Mouse (Mus musculus) retina, postnatal 1 day (tissue): ENCODE measurements around the gene Sipa1l3.

Source experiments
- DNase-seq: peaks from one replicate; pipeline ENCODE4 v3.0.0-alpha.2; 2012

The Sipa1l3 gene

DNA sequence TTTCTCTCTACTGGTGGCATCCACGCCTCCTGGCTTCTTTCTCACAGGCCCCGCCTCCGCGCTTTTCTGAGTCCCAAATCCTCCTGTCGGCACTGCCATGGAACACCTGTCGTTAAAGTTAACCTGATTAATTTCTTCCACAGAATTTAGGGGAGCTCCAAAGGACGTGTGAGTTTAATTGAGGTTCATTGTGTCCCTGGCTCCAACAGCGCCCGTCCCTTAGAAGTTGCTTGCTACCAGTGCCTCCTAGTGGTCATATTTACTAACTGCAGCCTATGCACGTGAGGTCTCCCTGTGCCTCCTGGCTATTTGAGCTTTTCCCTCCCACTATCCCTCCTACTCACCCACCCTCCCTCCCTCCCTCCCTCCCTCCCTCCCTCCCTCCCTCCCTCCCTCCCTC, 221.4 kb downstream of the Sipa1l3 start:
- DNase-seq, result peak; percentile 92

DNA sequence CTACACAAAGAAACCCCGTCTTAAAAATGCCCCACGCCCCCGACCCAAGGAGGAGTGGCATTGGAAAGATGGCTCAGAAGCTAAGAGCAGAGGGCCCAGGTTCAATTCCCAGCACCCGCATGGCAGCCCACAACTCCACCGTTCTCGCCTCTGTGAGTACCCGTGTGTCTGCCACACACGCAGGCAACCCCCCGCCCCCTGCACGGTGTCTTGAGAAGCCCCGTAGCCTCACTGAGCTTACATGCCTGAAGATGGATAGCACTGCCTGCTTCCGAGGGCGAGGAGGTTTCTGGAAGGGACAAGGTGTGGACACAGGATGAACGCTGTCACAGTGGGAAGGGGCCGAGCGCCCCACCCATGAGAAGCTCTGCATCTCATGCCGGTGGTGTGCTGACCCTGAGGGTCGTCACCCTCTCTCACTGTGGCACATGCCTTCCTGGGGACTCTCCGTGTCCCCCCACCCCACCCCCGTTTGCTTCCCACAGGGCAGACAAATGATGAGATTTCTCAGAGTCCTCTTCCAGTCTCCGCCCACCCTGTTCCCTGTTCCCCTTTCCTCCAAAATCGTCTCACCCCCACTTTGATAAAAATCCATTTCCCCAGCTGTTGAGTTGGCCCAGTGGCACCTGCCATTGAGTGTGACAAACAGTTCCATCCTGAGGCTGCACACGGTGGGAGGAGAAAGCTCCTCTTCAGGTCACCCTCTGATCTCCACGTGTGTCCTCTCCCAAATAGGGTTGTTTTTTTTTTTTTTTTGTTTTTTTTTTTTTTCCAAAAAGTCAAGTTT, 222.4 kb downstream of the Sipa1l3 start:
- no peak for DNase-seq

DNA sequence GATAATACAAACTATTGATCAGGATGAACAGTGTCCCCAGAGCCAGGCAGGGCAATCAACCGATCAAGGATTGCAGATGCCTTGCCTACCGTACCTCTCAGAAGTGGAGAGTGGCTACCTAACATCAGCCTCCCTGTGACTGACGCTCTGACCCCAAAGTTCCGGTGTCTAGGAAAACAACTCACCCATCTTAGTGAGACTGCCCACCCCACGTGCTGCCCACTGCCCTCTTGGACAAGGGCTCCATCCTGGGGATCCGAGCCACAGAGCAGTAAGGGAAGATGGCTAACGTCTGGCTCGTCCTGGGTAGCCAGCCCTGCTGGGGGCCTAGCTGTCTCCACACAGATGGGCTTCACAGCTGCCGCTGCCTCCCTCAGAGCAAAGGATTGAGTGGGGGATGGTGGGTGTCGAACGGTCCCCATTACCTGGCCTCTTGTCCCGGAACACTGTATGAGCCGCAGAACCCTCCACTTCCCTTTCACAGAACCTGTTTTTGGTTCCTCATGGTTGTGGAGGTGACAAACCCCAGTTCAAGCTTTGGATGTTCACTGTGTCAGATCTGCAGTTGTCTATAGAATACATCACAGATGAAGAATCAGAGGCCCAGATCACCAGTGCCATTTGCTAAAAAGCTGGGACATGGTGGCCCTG, 224.2 kb downstream of the Sipa1l3 start:
- DNase-seq, result no peak

DNA sequence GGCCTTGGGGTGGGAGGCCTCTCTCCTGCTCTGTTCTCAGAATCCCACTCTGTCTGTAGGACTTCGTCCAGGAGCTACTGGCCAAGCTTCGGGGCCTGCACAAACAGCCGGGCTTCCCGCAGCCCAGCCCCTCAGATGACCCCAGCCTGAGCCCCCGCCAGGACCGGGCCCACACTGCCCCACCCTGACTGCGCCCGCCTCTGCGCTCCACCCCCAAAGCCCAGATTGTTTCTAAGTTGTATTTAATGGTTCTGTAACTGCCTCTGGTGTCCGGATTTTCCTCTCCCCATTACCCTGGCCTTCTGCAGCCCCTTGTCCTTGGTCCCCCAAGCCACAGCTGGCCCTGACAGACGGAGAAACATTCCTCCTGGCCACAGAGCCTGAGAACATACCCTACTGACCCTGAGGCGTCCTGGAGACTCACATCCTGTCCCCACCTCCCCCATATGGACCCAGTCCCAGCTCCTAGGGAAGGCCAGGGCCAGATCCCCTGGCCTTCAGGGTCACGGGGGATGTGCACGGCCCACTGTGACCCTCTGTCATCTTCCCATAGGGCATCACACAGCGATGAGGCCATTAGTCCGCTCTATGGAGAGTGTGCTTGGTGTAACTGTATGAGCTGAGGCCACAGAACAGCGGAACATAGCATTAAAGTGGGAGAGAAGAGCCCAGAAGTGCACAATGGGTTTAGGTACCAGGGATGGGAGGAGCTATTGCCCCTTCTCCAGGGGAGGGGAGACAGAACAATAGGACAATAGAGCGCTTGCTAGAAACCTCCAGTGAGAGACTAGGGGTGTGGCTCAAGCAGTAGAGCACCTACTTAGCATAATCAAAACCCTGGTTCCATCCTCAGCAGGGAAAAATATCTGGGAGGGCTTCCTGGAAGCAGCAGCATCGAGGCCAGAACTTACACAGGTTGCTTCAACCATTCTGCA, 225.0 kb downstream of the Sipa1l3 start:
- DNase-seq, result peak; percentile 61

DNA sequence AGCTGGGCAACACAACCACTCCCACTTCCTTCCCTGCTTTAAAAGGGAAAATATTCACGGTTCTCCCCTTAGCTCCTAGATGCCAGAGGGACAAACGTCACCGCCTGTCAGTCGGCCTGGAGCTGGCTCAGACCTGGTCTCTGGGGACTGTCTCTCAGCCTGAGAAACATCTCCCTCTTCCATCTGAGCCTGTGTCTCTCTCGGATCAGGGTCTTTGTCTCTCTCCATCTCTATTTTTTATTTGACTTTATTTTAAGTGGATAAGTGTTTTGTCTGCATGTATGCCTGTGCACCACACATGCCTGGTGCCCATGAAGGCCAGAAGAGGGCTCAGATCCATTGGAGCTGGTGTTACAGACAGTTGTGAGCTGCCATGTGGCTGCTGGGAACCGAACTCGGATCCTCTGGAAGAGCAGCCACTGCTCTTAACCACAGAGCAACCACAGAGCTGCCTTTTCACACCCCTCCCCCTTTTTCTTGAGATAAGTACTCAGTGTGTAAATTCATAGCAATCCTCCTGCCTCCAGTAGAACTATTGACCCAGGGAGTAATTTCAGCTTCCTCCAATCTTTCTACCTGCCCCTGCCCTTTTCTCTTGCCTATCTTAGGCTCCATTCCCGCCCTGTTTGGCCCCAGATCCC, 225.9 kb downstream of the Sipa1l3 start:
- no peak for DNase-seq

DNA sequence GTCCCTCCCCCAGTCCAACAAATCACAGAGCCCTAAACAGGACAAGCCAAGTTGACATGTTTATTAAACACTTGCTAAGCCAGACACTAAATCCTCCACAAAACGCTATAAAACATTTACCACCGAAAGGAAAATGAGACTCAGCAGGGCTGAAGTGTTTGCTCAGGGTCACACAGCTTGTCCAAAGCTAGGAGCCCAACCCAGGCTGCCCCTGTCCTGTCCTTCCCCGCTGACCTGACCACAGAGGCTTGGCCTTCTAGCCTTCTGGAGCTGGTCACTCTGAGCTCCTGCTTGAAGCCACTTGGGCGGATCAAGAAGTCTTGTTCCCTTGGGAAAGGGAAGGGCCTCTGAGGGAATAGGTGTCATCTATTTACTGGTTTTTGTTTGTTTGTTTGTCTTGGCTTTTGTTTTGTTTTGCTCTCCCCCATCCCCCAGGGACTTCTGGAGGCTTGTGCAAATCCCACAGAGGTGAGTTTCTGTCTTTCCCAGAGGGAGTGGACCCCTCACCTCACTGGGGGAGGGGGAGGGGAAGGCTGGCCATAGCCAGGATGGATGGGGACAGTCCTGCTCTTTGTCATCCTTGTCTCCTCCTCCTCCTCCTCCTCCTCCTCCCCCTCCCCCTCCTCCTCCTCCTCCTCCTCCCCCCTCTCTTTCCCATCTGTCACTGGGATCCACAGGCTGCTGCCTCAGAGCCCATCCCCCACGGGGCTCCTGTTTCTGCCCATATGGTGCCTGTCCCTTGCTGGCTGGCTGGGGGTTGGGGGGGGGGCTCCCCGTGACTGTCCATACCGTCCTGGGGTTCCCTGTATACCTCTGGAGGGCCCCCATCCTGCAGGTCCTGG, 226.6 kb downstream of the Sipa1l3 start:
- peak; percentile 78 for DNase-seq

DNA sequence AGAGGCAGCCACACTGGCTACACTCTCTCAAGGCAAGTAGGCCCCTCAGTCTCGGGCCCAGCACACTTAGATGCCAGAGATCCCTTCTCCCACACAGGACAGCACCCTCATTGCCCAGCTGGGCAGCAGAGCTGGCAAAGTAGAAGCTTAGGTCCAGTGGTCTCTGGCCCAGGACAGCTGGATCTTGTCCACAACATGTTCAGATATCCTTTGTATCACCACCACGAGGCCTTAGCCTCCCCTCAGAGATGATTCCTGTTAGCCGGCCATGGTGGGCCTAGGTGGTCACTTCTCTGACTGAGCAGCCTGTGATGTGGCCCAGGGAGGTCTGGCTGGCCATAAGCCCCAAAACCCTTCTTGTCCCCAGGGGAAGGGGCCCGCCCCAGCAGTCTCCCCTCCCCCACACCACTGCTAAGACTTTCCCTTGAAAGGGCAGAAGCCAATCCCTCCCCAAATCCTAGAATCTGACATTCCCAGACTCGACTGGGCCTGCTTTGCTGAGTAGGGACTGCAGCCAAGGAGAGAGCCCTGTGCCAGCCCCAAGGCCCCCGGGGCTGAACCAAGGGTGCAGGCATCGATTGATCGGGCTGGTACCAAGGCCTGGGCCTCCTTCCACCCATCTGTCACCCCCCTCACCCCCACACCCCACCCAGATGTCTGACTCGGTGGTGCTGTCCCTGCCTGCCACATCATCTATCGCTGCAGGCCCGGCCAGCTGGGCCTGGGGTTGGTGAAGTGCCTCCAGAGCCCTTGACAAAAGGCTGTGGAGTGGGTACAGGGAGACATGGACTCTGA, 227.6 kb downstream of the Sipa1l3 start:
- no peak for DNase-seq

DNA sequence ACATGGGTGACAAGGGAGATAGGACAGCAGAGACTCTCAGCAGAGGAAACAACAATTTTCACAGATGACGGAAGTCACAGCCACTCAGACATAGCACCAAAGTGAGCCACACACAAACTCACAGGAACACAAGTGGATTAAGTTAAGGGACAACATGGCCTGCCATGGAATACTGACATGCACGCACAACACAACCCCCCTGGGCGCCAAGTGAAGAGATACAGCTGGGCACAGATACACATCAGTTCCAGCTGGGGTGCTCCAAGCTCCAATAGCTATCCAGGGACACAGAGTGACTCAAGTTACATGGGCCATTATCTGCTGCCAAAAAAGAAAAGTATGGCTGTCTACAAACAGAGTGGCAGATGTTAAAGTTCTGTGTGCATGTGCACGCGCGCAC, 228.6 kb downstream of the Sipa1l3 start:
- DNase-seq, result no peak

DNA sequence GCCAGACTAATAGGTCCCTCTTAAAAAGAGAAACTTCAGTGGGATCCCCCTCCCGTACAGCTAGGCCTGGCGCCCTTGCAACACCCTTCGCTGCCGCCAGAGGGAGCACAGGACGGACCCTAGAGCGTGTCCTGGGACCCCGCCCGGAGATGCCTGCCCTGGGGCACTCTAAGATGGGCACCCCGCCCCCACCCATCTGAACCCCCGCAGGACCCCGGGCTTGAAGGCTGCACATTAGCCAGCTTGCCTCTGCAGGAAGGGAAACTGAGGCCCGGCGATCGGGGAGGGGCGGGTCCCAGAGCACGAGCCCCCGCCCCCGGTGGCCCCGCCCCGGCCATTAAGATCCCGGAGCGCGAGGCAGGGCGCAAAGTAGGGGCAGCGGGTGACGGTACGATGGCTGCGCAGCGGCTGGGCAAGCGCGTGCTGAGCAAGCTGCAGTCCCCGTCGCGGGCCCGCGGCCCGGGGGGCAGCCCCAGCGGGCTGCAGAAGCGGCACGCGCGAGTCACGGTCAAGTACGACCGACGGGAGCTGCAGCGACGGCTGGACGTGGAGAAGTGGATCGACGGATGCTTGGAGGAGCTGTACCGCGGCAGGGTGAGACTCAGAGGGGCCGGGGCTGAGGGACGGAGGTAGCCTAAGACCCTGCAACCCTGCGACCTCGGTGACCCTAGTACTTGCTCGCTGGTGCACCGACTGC, 229.4 kb downstream of the Sipa1l3 start, which contains the start of gene Ppp1r14a:
Gene Ppp1r14a, plus strand, starts transcription at position 367 of the 697 bp plus-strand sequence.
- DNase-seq, result peak; percentile 78

DNA sequence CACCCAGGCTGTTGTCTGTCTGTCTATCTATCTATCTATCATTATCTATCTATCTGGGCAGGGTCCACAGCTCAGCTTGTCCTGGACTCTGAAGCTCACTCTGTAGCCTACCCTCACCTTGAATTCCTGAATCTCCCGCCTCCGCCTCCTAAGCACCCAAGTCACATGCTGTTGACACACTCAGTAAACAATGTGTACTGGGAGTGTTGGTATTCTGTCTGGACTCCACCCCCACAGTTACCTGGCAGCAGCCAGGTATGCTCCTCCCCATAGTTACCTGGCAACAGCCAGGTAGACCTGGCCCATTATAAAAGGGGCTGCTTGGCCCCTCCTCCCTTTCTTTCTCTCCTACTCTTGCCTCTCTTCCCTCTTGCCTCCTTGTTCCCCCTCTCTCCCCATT, 230.4 kb downstream of the Sipa1l3 start:
- no peak for DNase-seq

DNA sequence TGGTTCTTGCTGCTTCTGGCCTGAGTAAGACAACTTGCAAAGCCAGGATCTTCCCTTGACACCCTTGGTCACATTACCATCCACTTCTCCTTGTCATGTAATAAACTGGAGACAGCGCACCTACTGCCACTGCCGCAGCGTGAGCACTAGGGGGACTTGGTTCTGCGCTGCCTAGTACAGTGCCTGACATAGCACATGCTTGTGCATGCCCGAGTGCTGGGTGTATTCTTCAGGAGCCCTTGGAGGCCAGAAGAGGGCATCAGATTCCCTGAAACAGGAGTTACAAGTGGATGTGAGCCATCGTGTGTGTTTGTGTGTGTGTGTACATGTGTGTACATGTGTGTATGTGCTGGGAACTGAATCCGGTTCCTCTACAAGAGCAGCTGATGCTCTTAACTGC, 231.0 kb downstream of the Sipa1l3 start:
- no peak for DNase-seq

DNA sequence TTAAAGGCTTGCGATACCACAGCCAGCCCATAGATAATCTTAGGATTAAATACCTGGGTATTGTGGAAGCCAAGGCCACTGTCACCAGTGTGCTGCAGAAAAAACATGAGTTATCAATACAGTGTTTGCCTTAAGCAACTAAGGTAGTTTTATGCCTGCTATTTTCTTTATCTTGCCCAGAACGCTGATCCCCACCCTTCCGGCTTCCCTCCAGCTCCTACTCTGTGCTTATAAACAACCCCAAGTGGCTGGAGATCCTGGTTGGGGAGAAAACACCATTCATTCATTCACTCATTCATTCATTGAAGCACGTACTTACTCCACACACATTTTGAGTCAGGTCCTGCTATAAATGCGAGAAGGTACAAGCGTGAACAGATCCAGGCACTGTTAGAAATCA, 233.9 kb downstream of the Sipa1l3 start:
- DNase-seq, result no peak

DNA sequence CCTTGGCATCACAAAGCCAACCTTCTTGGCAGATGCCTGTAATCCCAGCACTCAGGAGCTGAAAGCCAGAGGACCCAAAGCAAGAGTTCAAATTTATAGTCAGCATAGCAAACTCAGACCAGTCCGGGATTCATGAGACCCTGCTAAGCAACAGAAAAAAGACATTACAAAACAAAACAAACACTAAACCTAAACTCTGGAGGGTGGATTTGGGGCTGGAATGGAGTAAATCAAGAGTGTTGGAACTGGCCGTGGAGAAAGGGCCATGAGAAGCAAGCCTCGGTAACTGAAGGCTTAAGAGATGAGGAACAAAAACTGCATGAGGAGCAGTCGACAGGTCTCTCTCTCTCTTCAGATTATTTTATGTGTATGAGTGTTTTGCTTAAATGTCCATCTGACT, 234.6 kb downstream of the Sipa1l3 start:
- DNase-seq, result no peak

DNA sequence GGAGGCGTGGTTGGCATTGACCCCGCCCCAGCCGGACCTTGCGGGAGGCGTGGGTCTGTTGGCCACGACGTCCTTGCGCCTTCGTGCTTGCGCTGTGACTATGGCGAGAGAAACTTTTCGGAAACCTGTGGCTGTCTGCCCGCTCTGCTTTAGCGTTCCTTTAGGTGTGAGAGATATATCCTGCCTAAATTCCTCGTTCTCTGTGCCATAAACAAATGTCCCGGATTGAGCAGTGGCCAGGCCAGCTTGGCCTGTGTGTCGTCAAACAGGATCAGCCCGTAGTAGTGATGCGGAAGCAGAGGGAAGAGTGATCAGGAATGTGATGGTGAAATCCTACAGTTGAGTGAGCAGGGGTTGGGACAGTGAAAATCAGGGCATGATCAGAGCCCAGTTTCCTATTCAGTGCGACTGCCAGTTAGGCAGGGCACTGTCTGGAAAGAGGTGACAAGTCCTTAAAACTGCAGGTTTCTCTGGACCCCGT, 236.3 kb downstream of the Sipa1l3 start:
- peak; percentile 56 for DNase-seq

DNA sequence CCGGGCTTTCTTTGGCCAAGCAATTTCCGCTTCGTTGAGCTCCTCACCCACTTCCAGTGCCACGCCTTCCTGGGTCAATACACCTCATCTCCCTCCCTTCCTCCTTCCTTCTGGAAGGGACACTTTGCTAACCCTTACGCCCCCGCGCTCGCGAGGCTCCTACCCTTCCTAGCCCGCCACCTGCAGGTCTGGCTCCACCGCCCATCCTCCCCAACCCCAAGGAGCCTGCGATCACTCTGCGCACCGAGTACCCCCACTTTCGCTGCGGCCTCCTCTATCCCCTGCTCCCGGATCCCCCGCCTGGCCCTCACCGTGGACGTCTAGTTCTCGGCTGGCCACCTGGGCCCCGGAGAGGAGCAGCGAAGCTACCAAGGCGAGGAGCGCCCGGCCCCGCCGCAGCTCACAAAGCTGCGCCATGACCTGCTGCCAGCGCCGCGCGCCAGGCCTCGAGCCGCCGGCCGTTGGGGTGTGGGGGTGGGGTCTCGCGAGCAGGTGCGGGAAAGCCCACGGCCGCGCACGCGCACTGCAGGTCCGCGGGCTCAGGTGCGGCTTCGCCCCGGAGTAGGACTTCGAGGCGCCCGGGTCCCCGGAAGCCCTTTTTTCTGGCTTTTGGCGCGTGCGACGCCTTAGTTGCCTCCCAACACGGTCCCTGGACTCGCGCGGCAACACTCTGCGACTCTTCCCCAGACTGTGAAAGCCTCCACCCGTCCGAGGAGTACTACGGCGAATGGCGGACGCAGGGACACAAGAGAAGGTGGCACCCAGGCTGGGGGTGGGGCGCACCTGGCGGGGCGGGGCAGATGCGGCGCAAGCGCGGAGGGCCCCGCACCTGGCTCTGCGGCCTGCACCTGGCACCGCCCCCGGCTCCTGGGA, 237.0 kb downstream of the Sipa1l3 start, which contains the start of gene Spint2:
Gene Spint2, minus strand, starts transcription at position 712 of the 873 bp plus-strand sequence.
- DNase-seq, result peak; percentile 80

DNA sequence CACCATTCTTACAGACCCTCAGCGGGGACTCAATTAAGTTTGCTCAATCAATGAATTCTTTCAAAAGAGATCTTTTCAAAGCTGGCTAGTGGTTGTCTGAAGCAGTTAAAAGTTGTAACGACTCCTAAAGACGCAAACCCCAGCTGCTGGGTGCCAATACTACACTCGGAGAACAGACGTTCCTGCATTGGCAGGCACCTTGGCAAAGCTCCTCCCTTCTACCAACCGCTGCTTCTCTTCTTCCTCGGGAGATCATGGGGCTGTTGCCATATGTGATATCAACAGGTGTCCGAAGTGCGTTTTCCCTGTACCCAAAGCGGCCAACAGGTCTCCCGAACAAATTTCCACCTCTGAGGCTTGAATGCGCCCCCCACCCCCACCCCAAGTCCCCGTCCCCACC, 237.6 kb downstream of the Sipa1l3 start:
- peak; percentile 32 for DNase-seq

DNA sequence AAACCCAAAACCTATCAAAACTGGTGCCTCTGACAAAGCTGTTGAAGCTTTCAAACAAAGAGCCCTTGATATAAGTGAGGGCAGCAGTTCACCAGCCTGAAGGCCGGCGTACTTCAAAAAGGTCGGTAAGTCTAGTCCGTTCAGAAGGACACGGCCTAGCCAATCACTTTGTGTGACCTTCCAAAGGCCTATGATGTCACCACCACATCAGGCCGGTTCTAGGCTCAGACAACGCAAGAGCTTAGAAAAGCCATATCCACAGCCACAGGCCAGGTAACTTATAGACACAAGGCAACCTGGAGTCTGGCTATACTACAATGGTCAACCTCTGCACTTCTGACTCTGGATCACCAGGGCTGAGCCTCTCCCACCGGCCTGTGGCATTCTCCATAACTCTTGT, 238.5 kb downstream of the Sipa1l3 start:
- DNase-seq, result no peak

DNA sequence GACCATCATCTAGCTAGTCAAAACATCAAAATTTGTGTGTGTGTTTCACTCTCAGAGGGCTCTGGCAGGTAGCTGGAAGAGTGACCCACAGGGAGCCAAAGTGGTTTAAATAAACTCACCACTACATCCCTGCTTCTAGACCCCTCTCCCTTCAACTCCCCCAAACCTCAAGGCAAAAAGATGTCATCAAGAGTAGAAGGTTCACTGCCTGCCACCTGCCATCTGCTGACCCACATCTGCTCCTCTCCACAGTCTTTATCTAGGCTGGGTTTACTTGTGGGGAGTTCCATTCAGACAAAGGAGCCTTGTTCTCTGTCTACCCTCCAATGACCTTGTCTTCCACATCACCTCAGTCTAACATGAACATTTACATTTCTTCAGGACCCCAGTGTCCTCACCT, 239.2 kb downstream of the Sipa1l3 start:
- DNase-seq, result peak; percentile 55

DNA sequence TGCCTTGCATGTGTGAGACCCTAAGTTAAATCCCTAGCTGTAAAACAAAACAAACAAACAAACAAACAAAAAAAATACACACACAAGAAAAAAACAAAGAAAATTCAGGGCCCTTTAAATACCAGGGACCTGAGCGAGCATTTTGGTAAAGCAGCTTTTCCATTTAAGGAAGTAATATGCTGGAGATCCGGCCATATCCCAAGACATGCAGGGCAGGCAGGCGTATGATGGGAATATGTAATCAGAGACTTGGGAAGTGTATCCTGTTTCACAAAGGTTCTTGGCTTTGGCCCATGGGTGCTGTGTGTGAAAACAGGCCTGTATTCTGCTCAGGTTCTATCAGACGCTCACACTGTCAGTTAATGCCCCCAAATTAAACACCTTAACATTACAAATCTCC, 240.9 kb downstream of the Sipa1l3 start:
- DNase-seq, result no peak
